Mouse (Mus musculus) CH12.LX (cell line): Measurements from ENCODE around the gene Arhgap29. TPM values are rescaled to one million over a fixed set of nuclear protein-coding genes. Genes with fewer than 3 reads are reported as not detected.

Source experiments
- DNase-seq: peaks from one replicate; pipeline ENCODE4 v3.0.0-alpha.2; 2013; ENCODE audit errors: extremely low read depth
- H3K27ac ChIP-seq: 2 replicates; pipeline ENCODE4 v1.5.1; 2012; ENCODE audit warnings: low read depth, mild to moderate bottlenecking, control low read depth, moderate library complexity; ENCODE audit not compliant: insufficient read depth
- H3K27me3 ChIP-seq: replicated peaks from 2 replicates; pipeline ENCODE3; 2012; ENCODE audit warnings: inconsistent platforms
- H3K36me3 ChIP-seq, 2 experiments: replicated peaks in 1 of 2; 2 replicates each; pipeline versions ENCODE3 to v1.6.1; 2012; ENCODE audit warnings: inconsistent platforms in 1 of 2, low read length in 1 of 2, mild to moderate bottlenecking in 1 of 2, mixed read lengths in 1 of 2, moderate library complexity in 1 of 2; ENCODE audit not compliant: control insufficient read depth in 1 of 2, insufficient read depth in 1 of 2
- H3K4me1 ChIP-seq, 2 experiments: 2 replicates each; pipeline ENCODE4 v1.6.1; 2012; ENCODE audit warnings: inconsistent platforms in 1 of 2, moderate library complexity in 1 of 2; ENCODE audit not compliant: insufficient read depth in 2 of 2, control insufficient read depth in 1 of 2
- H3K4me2 ChIP-seq: 2 replicates; pipeline ENCODE4 v1.6.1; 2012; ENCODE audit warnings: low read depth, mild to moderate bottlenecking, control low read depth; ENCODE audit not compliant: poor library complexity, insufficient read depth, severe bottlenecking
- H3K4me3 ChIP-seq, 3 experiments: fragments of 150-350 bp in 1 of 3; sonication (generic) in 1 of 3; replicated peaks in 1 of 3; 2 replicates each; pipeline versions ENCODE3 to v1.5.1; 2011 to 2012; ENCODE audit warnings: low read depth in 2 of 3, low read length in 2 of 3, mild to moderate bottlenecking in 2 of 3, moderate library complexity in 2 of 3, control low read depth in 1 of 3, improper control_type of control experiment in 1 of 3, inconsistent platforms in 1 of 3, mixed read lengths in 1 of 3; ENCODE audit not compliant: poor library complexity in 1 of 3
- H3K79me2 ChIP-seq: replicated peaks from 2 replicates; pipeline ENCODE4 v1.6.1; 2012; ENCODE audit warnings: mild to moderate bottlenecking, moderate library complexity; ENCODE audit not compliant: control insufficient read depth, poor library complexity, insufficient read depth, severe bottlenecking; ENCODE audit errors: extremely low read depth
- H3K9ac ChIP-seq: 2 replicates; pipeline ENCODE4 v1.6.1; 2012; ENCODE audit warnings: low read depth, mild to moderate bottlenecking, control low read depth, moderate library complexity; ENCODE audit not compliant: insufficient read depth
- H3K9me3 ChIP-seq: replicated peaks from 2 replicates; pipeline ENCODE3; 2012; ENCODE audit warnings: low read length, inconsistent platforms, mixed read lengths
- BHLHE40 ChIP-seq: IDR thresholded peaks from 2 replicates; pipeline ENCODE4 v1.6.1; 2011; ENCODE audit warnings: mild to moderate bottlenecking, low read depth, low read length, improper control_type of control experiment
- CHD1 ChIP-seq: IDR thresholded peaks from 2 replicates; pipeline ENCODE4 v1.6.1; 2012; ENCODE audit warnings: low read depth, low read length, improper control_type of control experiment, inconsistent platforms
- E2F4 ChIP-seq: IDR thresholded peaks from 2 replicates; pipeline ENCODE4 v1.6.1; 2011; ENCODE audit warnings: low read depth, low read length, improper control_type of control experiment; ENCODE audit not compliant: insufficient replicate concordance
- ETS1 ChIP-seq: conservative IDR thresholded peaks from 2 replicates; pipeline ENCODE4 v1.6.1; 2012; ENCODE audit warnings: low read depth, mild to moderate bottlenecking, inconsistent platforms, low read length, improper control_type of control experiment, moderate library complexity
- KAT2A ChIP-seq: IDR thresholded peaks from 2 replicates; pipeline ENCODE4 v1.6.1; 2012; ENCODE audit warnings: low read length, improper control_type of control experiment, inconsistent platforms; ENCODE audit not compliant: insufficient replicate concordance
- MAFK ChIP-seq: IDR thresholded peaks from 2 replicates; pipeline ENCODE4 v1.6.1; 2011; ENCODE audit warnings: low read length, improper control_type of control experiment; ENCODE audit not compliant: insufficient replicate concordance
- MAX ChIP-seq: IDR thresholded peaks from 2 replicates; pipeline ENCODE4 v1.6.1; 2011; ENCODE audit warnings: low read length, improper control_type of control experiment
- MAZ ChIP-seq: IDR thresholded peaks from 2 replicates; pipeline ENCODE4 v1.6.1; 2012; ENCODE audit warnings: low read depth, mild to moderate bottlenecking, inconsistent platforms, low read length, improper control_type of control experiment, moderate library complexity
- MEF2A ChIP-seq: IDR thresholded peaks from 2 replicates; pipeline ENCODE4 v1.6.1; 2014; ENCODE audit warnings: low read depth, mild to moderate bottlenecking, inconsistent platforms, low read length, improper control_type of control experiment, borderline replicate concordance
- MXI1 ChIP-seq: IDR thresholded peaks from 2 replicates; pipeline ENCODE4 v1.6.1; 2011; ENCODE audit warnings: mild to moderate bottlenecking, low read depth, low read length, improper control_type of control experiment
- PAX5 ChIP-seq: IDR thresholded peaks from 2 replicates; pipeline ENCODE4 v1.6.1; 2012; ENCODE audit warnings: low read length, inconsistent platforms, mixed read lengths
- POLR2A ChIP-seq: IDR thresholded peaks from 2 replicates; pipeline ENCODE4 v1.6.1; 2011; ENCODE audit warnings: low read depth, mild to moderate bottlenecking, improper control_type of control experiment, low read length
- POLR2AphosphoS2 ChIP-seq: IDR thresholded peaks from 2 replicates; pipeline ENCODE4 v1.6.1; 2011; ENCODE audit warnings: low read depth, low read length, improper control_type of control experiment
- RCOR1 ChIP-seq: conservative IDR thresholded peaks from 2 replicates; pipeline ENCODE4 v1.6.1; 2012; ENCODE audit warnings: low read depth, mild to moderate bottlenecking, inconsistent platforms, low read length, improper control_type of control experiment
- SMC3 ChIP-seq: IDR thresholded peaks from 2 replicates; pipeline ENCODE4 v1.6.1; 2011; ENCODE audit warnings: low read depth, low read length, improper control_type of control experiment
- TCF12 ChIP-seq: IDR thresholded peaks from 2 replicates; pipeline ENCODE4 v1.6.1; 2014; ENCODE audit warnings: low read depth, mild to moderate bottlenecking, inconsistent platforms, low read length, improper control_type of control experiment
- USF1 ChIP-seq: IDR thresholded peaks from 2 replicates; pipeline ENCODE4 v1.6.1; 2014; ENCODE audit warnings: low read depth, mild to moderate bottlenecking, inconsistent platforms, low read length, improper control_type of control experiment
- dilution Hi-C: fragments of 300-500 bp; cut with MboI; formaldehyde crosslinking; loops from 2 replicates; pipeline ENCODE4 v1.14.3; 2020; ENCODE audit warnings: low sequenced_read_pairs; ENCODE audit not compliant: extremely low pct_unique_long_range_greater_than_20kb, extremely low pct_ligation_motif_present
- in situ Hi-C: fragments of 300-500 bp; cut with MboI; formaldehyde crosslinking; loops from 3 replicates; pipeline ENCODE4 v1.14.3; 2019; ENCODE audit warnings: low sequenced_read_pairs, low pct_ligation_motif_present, low pct_unique_long_range_greater_than_20kb, mixed read lengths
- polyA plus RNA-seq: library from polyadenylated mRNA; unstranded; fragments of >175 nt; gene quantifications from 2 replicates; pipeline ENCODE4 v1.2.1, GENCODE M21; 2012; ENCODE audit warnings: low read depth; ENCODE audit not compliant: insufficient read length
- total RNA-seq, 2 experiments: library from RNA; depleted of rRNA; stranded (reverse); fragments of 300-350 nt in 1 of 2; fragments of >200 nt in 1 of 2; gene quantifications; 2 replicates each; pipeline ENCODE4 v1.2.3; 2012 to 2014

Gene Arhgap29
- total and polyA plus RNA-seq, 3 experiments, result 19.7 to 53.7 (median 37.0) TPM

GRCm38 (mm10) chr3:121917658-121918057 lies 34.7 kb upstream of the Arhgap29 start:
- no peaks in the 10 kb centered on the region for H3K9me3 ChIP-seq
- H3K4me1 ChIP-seq, result no peaks in the 10 kb centered on the region
- dilution Hi-C loops, result no loop called here
- no peak overlapping the region for H3K4me2 ChIP-seq
- H3K4me3 ChIP-seq, result no peak overlapping the region
- H3K9ac ChIP-seq, result no peak overlapping the region
- no peaks in the 10 kb centered on the region for H3K36me3 ChIP-seq
- no peaks in the 10 kb centered on the region for H3K79me2 ChIP-seq
- H3K27ac ChIP-seq, result no peak overlapping the region
- no peak for DNase-seq
- TF ChIP-seq MXI1 (no peak), TCF12 (no peak), PAX5 (no peak)
- H3K27me3 ChIP-seq, result no peaks in the 10 kb centered on the region
- in situ Hi-C loops, result no loop called here

- Histone ChIP-seq H3K79me2 (no peaks in the 10 kb centered on the region), H3K4me1 (no peaks in the 10 kb centered on the region), H3K9me3 (no peaks in the 10 kb centered on the region), H3K4me3 (no peak overlapping the region), H3K9ac (no peak overlapping the region), H3K4me2 (no peak overlapping the region), H3K27ac (no peak overlapping the region), H3K27me3 (no peaks in the 10 kb centered on the region), H3K36me3 (no peaks in the 10 kb centered on the region)
- no peak for TF ChIP-seq TCF12
- dilution Hi-C loops (no loop called here), in situ Hi-C loops (no loop called here)
- DNase-seq, result no peak
Measured at GRCm38 (mm10) chr3:121919961-121920360, 32.4 kb upstream of the Arhgap29 start.

- TF ChIP-seq MAZ (no peak), ETS1 (no peak), POLR2A (no peak), RCOR1 (no peak), MAX (no peak), SMC3 (no peak), USF1 (no peak), MAFK (no peak), KAT2A (no peak), POLR2AphosphoS2 (no peak), MEF2A (no peak), E2F4 (no peak), BHLHE40 (no peak), CHD1 (no peak)
- dilution Hi-C loops (no loop called here), in situ Hi-C loops (no loop called here)
- Histone ChIP-seq H3K9me3 (no peaks in the 10 kb centered on the region), H3K27ac (no peak overlapping the region), H3K4me1 (no peaks in the 10 kb centered on the region), H3K4me2 (no peak overlapping the region), H3K4me3 (no peak overlapping the region), H3K79me2 (no peaks in the 10 kb centered on the region), H3K36me3 (no peaks in the 10 kb centered on the region), H3K27me3 (no peaks in the 10 kb centered on the region), H3K9ac (no peak overlapping the region)
- no peak for DNase-seq
Measured at GRCm38 (mm10) chr3:121920769-121921168, 31.6 kb upstream of the Arhgap29 start.
